Mouse (Mus musculus) liver, embryonic 11.5 days (tissue): Measurements from ENCODE around the gene Tpcn2. TPM values are rescaled to one million over a fixed set of nuclear protein-coding genes. Genes with fewer than 3 reads are reported as not detected.

Experiments
- ATAC-seq: fragments of 200-750 bp; cut with Nextera tagmentation; replicated peaks from 2 replicates; pipeline ENCODE4 v1.8.0; 2017; ENCODE audit warnings: moderate number of reproducible peaks, mild to moderate bottlenecking, moderate TSS enrichment, moderate library complexity; ENCODE audit not compliant: low FRiP score
- DNase-seq: peaks from one replicate; pipeline ENCODE4 v3.0.0-alpha.2; 2017; ENCODE audit warnings: low spot score
- H3K27ac ChIP-seq: fragments of 300-500 bp; sonication (generic); 2 replicates; pipeline ENCODE4 v1.5.1; 2014; ENCODE audit warnings: mild to moderate bottlenecking, low read depth, low read length, control low read depth
- H3K27me3 ChIP-seq: fragments of 300-500 bp; sonication (generic); replicated peaks from 2 replicates; pipeline ENCODE4 v1.6.1; 2014; ENCODE audit warnings: low read length, mixed read lengths; ENCODE audit not compliant: control insufficient read depth, insufficient read depth
- H3K36me3 ChIP-seq: fragments of 300-500 bp; sonication (generic); 2 replicates; pipeline ENCODE4 v1.6.1; 2014; ENCODE audit warnings: mild to moderate bottlenecking, low read length, moderate library complexity, mixed read lengths; ENCODE audit not compliant: control insufficient read depth, insufficient read depth
- H3K4me1 ChIP-seq: fragments of 300-500 bp; sonication (generic); replicated peaks from 2 replicates; pipeline ENCODE4 v1.6.1; 2014; ENCODE audit warnings: low read length, mixed read lengths; ENCODE audit not compliant: control insufficient read depth, insufficient read depth
- H3K4me2 ChIP-seq: fragments of 300-500 bp; sonication (generic); 2 replicates; pipeline ENCODE4 v1.6.1; 2014; ENCODE audit warnings: mild to moderate bottlenecking, control low read depth, moderate library complexity
- H3K4me3 ChIP-seq: fragments of 300-500 bp; sonication (generic); 2 replicates; pipeline ENCODE4 v1.5.1; 2014; ENCODE audit warnings: low read depth, low read length, control low read depth
- H3K9ac ChIP-seq: fragments of 300-500 bp; sonication (generic); 2 replicates; pipeline ENCODE4 v1.6.1; 2014; ENCODE audit warnings: low read depth, low read length, control low read depth
- H3K9me3 ChIP-seq: fragments of 300-500 bp; sonication (generic); 2 replicates; pipeline ENCODE4 v1.6.1; 2016; ENCODE audit warnings: low read length, inconsistent platforms, mixed read lengths; ENCODE audit not compliant: control insufficient read depth
- WGBS: fragments of 180-500 bp; shearing (Covaris S2); extraction: QIAGEN DNeasy Blood & Tissue Kit; methylation state at CpG from one replicate; pipeline ENCODE4 v1.1.7; 2014; 5-methylcytosine and 5-hydroxymethylcytosine counted together
- polyA plus RNA-seq: library from polyadenylated mRNA; unstranded; fragments of >200 nt; fragmentation: Nextera tagmentation; extraction: Ambion mirVana; gene quantifications from 2 replicates; pipeline ENCODE4 v1.2.1, GENCODE M21; 2014

The Tpcn2 gene
- polyA plus RNA-seq, 1 experiment from 2014 or later, result 2.4 TPM

GRCm38 (mm10) chr7:145137871-145138270 is 145.9 kb downstream of the Tpcn2 start:
- no peaks in the 10 kb centered on the region for H3K4me1 ChIP-seq
- H3K4me2 ChIP-seq, result no peak overlapping the region
- ATAC-seq (no peak), DNase-seq (no peak)
- H3K9me3 ChIP-seq, result no peaks in the 10 kb centered on the region
- H3K4me3 ChIP-seq, result no peak overlapping the region
- H3K27ac ChIP-seq, result no peak overlapping the region
- 80% methylated on average over 1 of the region's 1 CpGs for WGBS
- H3K9ac ChIP-seq, result no peak overlapping the region
- no peaks in the 10 kb centered on the region for H3K36me3 ChIP-seq
- H3K27me3 ChIP-seq, result no peaks in the 10 kb centered on the region

GRCm38 (mm10) chr7:145136831-145137230 is 147.0 kb downstream of the Tpcn2 start:
- no peaks in the 10 kb centered on the region for H3K4me1 ChIP-seq
- no peak overlapping the region for H3K4me2 ChIP-seq
- no peak overlapping the region for H3K9ac ChIP-seq
- ATAC-seq (no peak), DNase-seq (no peak)
- 85% methylated on average over 4 of the region's 4 CpGs for WGBS
- no peaks in the 10 kb centered on the region for H3K36me3 ChIP-seq
- H3K4me3 ChIP-seq, result no peak overlapping the region
- no peaks in the 10 kb centered on the region for H3K9me3 ChIP-seq
- H3K27me3 ChIP-seq, result no peaks in the 10 kb centered on the region
- no peak overlapping the region for H3K27ac ChIP-seq

Other genes starting within 250 kb of the Tpcn2 start
- gene 1810010D01Rik, start 75.9 kb downstream of the Tpcn2 start, polyA plus RNA-seq, result 0.29 and 0.67 TPM in 2 replicates
- gene Mrgprf, start 16.8 kb upstream of the Tpcn2 start, polyA plus RNA-seq, result 0.08 TPM in 1 of 2 replicates, not detected in the other
- not detected in 2 replicates for gene Mrgprd, start 30.8 kb upstream of the Tpcn2 start, polyA plus RNA-seq